Mouse (Mus musculus): Measurements from ENCODE around the gene Trim41. TPM values are rescaled to one million over a fixed set of nuclear protein-coding genes. Genes with fewer than 3 reads are reported as not detected.
A peak's percentile ranks its signal among the peaks of the same experiment; 100 is the strongest.
"Not testable (repeated sequence)": the region's sequence is repeated elsewhere in the genome, so short reads cannot be mapped to it uniquely, and the experiment has no call there.

Gene Trim41
- polyA plus RNA-seq, 1 experiment from 2014 or later = 5.1 TPM

- H3K9ac ChIP-seq (replicated peaks; ENCODE audit: low read depth, low read length) = no peak overlapping the region
- H3K36me3 ChIP-seq (ENCODE audit: control insufficient read depth, insufficient read depth, low read length) = no peaks in the 10 kb centered on the region
- peak; percentile 4; the same call in 1 of the 2 replicates for ATAC-seq (ENCODE audit: low read depth)
- peak overlapping the region; percentile 53 for H3K4me3 ChIP-seq (ENCODE audit: low read depth, low read length)
- WGBS = 44% methylated on average over 8 of the region's 9 CpGs
- H3K27me3 ChIP-seq (ENCODE audit: control insufficient read depth, insufficient read depth, low read length) = peaks cover 2% of the 10 kb centered on the region; the same call in 1 of the 2 replicates
- H3K9me3 ChIP-seq (ENCODE audit: control insufficient read depth, low read length) = no peaks in the 10 kb centered on the region
- no peak overlapping the region for H3K27ac ChIP-seq (ENCODE audit: low read depth, low read length)
- H3K4me1 ChIP-seq (ENCODE audit: control insufficient read depth, insufficient read depth, low read length) = no peaks in the 10 kb centered on the region
- H3K4me2 ChIP-seq (ENCODE audit: low read depth, low read length) = peak overlapping the region; percentile 48
Observed at GRCm38 (mm10) chr11:48833078-48833730, 16.1 kb upstream of the Trim41 start.

GRCm38 (mm10) chr11:48831273-48831672 is 14.1 kb upstream of the Trim41 start:
- Histone ChIP-seq H3K9me3 (ENCODE audit: control insufficient read depth, low read length) (no peaks in the 10 kb centered on the region), H3K36me3 (ENCODE audit: control insufficient read depth, insufficient read depth, low read length) (no peaks in the 10 kb centered on the region), H3K27ac (ENCODE audit: low read depth, low read length) (no peak overlapping the region), H3K4me2 (ENCODE audit: low read depth, low read length) (no peak overlapping the region), H3K4me1 (ENCODE audit: control insufficient read depth, insufficient read depth, low read length) (peaks cover 3% of the 10 kb centered on the region; the same call in 1 of the 2 replicates), H3K9ac (replicated peaks; ENCODE audit: low read depth, low read length) (no peak overlapping the region), H3K27me3 (ENCODE audit: control insufficient read depth, insufficient read depth, low read length) (no peaks in the 10 kb centered on the region), H3K4me3 (ENCODE audit: low read depth, low read length) (no peak overlapping the region)
- WGBS = 70% methylated on average over 2 of the region's 2 CpGs
- ATAC-seq (ENCODE audit: low read depth) = no peak

GRCm38 (mm10) chr11:48830279-48830678 is 13.1 kb upstream of the Trim41 start:
- H3K9me3 ChIP-seq (ENCODE audit: control insufficient read depth, low read length) = no peaks in the 10 kb centered on the region
- no peak overlapping the region for H3K9ac ChIP-seq (replicated peaks; ENCODE audit: low read depth, low read length)
- no peak for ATAC-seq (ENCODE audit: low read depth)
- H3K27ac ChIP-seq (ENCODE audit: low read depth, low read length) = no peak overlapping the region
- peaks cover 3% of the 10 kb centered on the region; the same call in 1 of the 2 replicates for H3K4me1 ChIP-seq (ENCODE audit: control insufficient read depth, insufficient read depth, low read length)
- H3K27me3 ChIP-seq (ENCODE audit: control insufficient read depth, insufficient read depth, low read length) = no peaks in the 10 kb centered on the region
- H3K4me3 ChIP-seq (ENCODE audit: low read depth, low read length) = no peak overlapping the region
- WGBS = 83% methylated on average over 2 of the region's 2 CpGs
- H3K4me2 ChIP-seq (ENCODE audit: low read depth, low read length) = no peak overlapping the region
- no peaks in the 10 kb centered on the region for H3K36me3 ChIP-seq (ENCODE audit: control insufficient read depth, insufficient read depth, low read length)

- H3K4me1 ChIP-seq (ENCODE audit: control insufficient read depth, insufficient read depth, low read length) = peaks cover 3% of the 10 kb centered on the region; the same call in 1 of the 2 replicates
- H3K27me3 ChIP-seq (ENCODE audit: control insufficient read depth, insufficient read depth, low read length) = no peaks in the 10 kb centered on the region
- 67% methylated on average over 6 of the region's 6 CpGs for WGBS
- no peak overlapping the region for H3K9ac ChIP-seq (replicated peaks; ENCODE audit: low read depth, low read length)
- no peak overlapping the region for H3K27ac ChIP-seq (ENCODE audit: low read depth, low read length)
- no peak overlapping the region for H3K4me3 ChIP-seq (ENCODE audit: low read depth, low read length)
- H3K9me3 ChIP-seq (ENCODE audit: control insufficient read depth, low read length) = no peaks in the 10 kb centered on the region
- ATAC-seq (ENCODE audit: low read depth) = no peak
- H3K4me2 ChIP-seq (ENCODE audit: low read depth, low read length) = no peak overlapping the region
- H3K36me3 ChIP-seq (ENCODE audit: control insufficient read depth, insufficient read depth, low read length) = no peaks in the 10 kb centered on the region
Observed at GRCm38 (mm10) chr11:48827926-48828325, 10.8 kb upstream of the Trim41 start.

GRCm38 (mm10) chr11:48826752-48827096 is 9.6 kb upstream of the Trim41 start:
- 0 out of 2 replicates have a peak overlapping the region, but pooled peaks have one; percentile 25 for H3K9ac ChIP-seq (replicated peaks; ENCODE audit: low read depth, low read length)
- H3K4me3 ChIP-seq (ENCODE audit: low read depth, low read length) = peak overlapping the region; percentile 37
- 0 out of 2 replicates have a peak, but pooled peaks have one; percentile 25 for ATAC-seq (ENCODE audit: low read depth)
- H3K4me1 ChIP-seq (ENCODE audit: control insufficient read depth, insufficient read depth, low read length) = peaks cover 3% of the 10 kb centered on the region; the same call in 1 of the 2 replicates
- H3K27me3 ChIP-seq (ENCODE audit: control insufficient read depth, insufficient read depth, low read length) = no peaks in the 10 kb centered on the region
- H3K4me2 ChIP-seq (ENCODE audit: low read depth, low read length) = peak overlapping the region; percentile 48
- WGBS = 0% methylated on average over 6 of the region's 6 CpGs
- no peak overlapping the region for H3K27ac ChIP-seq (ENCODE audit: low read depth, low read length)
- H3K9me3 ChIP-seq (ENCODE audit: control insufficient read depth, low read length) = no peaks in the 10 kb centered on the region
- no peaks in the 10 kb centered on the region for H3K36me3 ChIP-seq (ENCODE audit: control insufficient read depth, insufficient read depth, low read length)

- H3K4me2 ChIP-seq (ENCODE audit: low read depth, low read length) = peak within 1 kb of the TSS; percentile 48
- H3K27me3 ChIP-seq (ENCODE audit: control insufficient read depth, insufficient read depth, low read length); H3K9me3 ChIP-seq (ENCODE audit: control insufficient read depth, low read length); H3K36me3 ChIP-seq (ENCODE audit: control insufficient read depth, insufficient read depth, low read length); H3K4me1 ChIP-seq (ENCODE audit: control insufficient read depth, insufficient read depth, low read length); H3K27ac ChIP-seq (ENCODE audit: low read depth, low read length): not testable (repeated sequence)
- H3K4me3 ChIP-seq (ENCODE audit: low read depth, low read length) = peak within 1 kb of the TSS; percentile 37
- H3K9ac ChIP-seq (replicated peaks; ENCODE audit: low read depth, low read length) = 0 out of 2 replicates have a peak within 1 kb of the TSS, but pooled peaks have one; percentile 25
- under 1% methylated on average over 47 of the region's 92 CpGs for WGBS
- peak; percentile 80 for ATAC-seq (ENCODE audit: low read depth)
Observed at GRCm38 (mm10) chr11:48825979-48826751, 9.0 kb upstream of the Trim41 start, which contains the start of the genes Trim7 and Gm12184. Gene Trim7, plus strand, starts transcription at chr11:48826140. Gene Gm12184, minus strand, starts transcription at chr11:48826655.

- H3K27ac ChIP-seq (ENCODE audit: low read depth, low read length) = no peak overlapping the region
- H3K9me3 ChIP-seq (ENCODE audit: control insufficient read depth, low read length) = no peaks in the 10 kb centered on the region
- 5% methylated on average over 22 of the region's 22 CpGs for WGBS
- H3K27me3 ChIP-seq (ENCODE audit: control insufficient read depth, insufficient read depth, low read length) = no peaks in the 10 kb centered on the region
- H3K9ac ChIP-seq (replicated peaks; ENCODE audit: low read depth, low read length) = no peak overlapping the region
- H3K4me1 ChIP-seq (ENCODE audit: control insufficient read depth, insufficient read depth, low read length) = peaks cover 3% of the 10 kb centered on the region; the same call in 1 of the 2 replicates
- no peak for ATAC-seq (ENCODE audit: low read depth)
- H3K36me3 ChIP-seq (ENCODE audit: control insufficient read depth, insufficient read depth, low read length) = no peaks in the 10 kb centered on the region
- H3K4me3 ChIP-seq (ENCODE audit: low read depth, low read length) = peak overlapping the region; percentile 20
- H3K4me2 ChIP-seq (ENCODE audit: low read depth, low read length) = peak overlapping the region; percentile 39
Observed at GRCm38 (mm10) chr11:48824311-48824830, 7.2 kb upstream of the Trim41 start.

GRCm38 (mm10) chr11:48823536-48823972 is 6.4 kb upstream of the Trim41 start:
- no peak overlapping the region for H3K9ac ChIP-seq (replicated peaks; ENCODE audit: low read depth, low read length)
- H3K4me3 ChIP-seq (ENCODE audit: low read depth, low read length) = peak overlapping the region; percentile 20; the same call in 1 of the 2 replicates
- WGBS = under 1% methylated on average over 15 of the region's 15 CpGs
- H3K27ac ChIP-seq (ENCODE audit: low read depth, low read length) = no peak overlapping the region
- peak; percentile 25; the same call in 1 of the 2 replicates for ATAC-seq (ENCODE audit: low read depth)
- H3K4me2 ChIP-seq (ENCODE audit: low read depth, low read length) = peak overlapping the region; percentile 39
- H3K36me3 ChIP-seq (ENCODE audit: control insufficient read depth, insufficient read depth, low read length) = no peaks in the 10 kb centered on the region
- H3K27me3 ChIP-seq (ENCODE audit: control insufficient read depth, insufficient read depth, low read length) = no peaks in the 10 kb centered on the region
- no peaks in the 10 kb centered on the region for H3K9me3 ChIP-seq (ENCODE audit: control insufficient read depth, low read length)
- peaks cover 3% of the 10 kb centered on the region; the same call in 1 of the 2 replicates for H3K4me1 ChIP-seq (ENCODE audit: control insufficient read depth, insufficient read depth, low read length)

Measured in neural tube, embryonic 14.5 days (tissue).